Mouse (Mus musculus): ENCODE results near the gene Itgb3bp. TPM values are rescaled to one million over a fixed set of nuclear protein-coding genes. Genes with fewer than 3 reads are reported as not detected.

The Itgb3bp gene
- 36.7 and 38.1 TPM in 2 replicates for total RNA-seq (2017)

DNA sequence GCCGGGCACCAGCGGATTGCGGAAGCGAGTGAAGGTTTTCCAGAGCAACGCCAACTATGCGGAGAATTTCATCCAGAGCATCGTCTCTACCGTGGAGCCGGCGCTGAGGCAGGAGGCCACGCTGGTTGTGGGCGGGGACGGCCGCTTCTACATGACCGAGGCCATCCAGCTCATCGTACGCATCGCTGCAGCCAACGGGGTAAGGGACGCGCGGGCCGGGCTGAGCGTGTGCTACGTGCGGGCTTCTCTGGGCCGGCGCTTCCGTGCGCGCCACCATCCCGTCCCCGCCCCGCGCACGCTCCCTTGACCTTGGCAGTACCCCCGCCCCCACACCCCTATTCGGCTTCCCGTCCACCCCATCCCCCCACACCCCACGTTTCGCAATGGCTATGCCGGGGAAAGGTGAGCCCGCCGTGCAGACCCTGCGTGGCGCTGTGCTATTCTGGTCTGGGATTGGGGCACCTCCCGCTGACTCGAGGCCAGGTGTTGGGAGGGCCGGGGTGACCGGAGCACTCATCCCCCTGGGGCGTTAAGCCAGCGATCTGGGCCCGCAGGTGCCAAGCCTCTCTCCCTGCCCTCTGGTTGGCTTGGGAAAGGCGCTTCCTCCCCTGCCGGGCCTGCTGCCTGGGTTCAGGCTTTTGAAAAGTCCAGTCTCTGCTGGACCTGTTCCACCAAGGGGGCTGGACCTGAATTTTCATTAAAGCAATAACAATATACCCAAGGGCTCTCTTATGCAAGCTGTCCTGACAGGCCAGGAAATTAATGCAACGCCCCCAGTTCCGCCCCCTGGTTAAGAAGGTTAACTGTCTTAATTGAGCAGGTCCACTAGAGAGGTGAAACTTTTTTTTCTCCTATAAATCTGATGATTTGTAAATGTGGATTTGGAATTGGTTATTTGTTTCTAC, at the start of gene Itgb3bp:
Gene Itgb3bp (minus strand): TSS at position 201 of the 905 bp plus-strand sequence.
- peak; percentile 72 to 76 for ATAC-seq (replicated peaks in 1 of 2; ENCODE audit: insufficient read depth in 1 of 2, low FRiP score in 2 of 2, low TSS enrichment in 1 of 2, low read depth in 1 of 2, poor library complexity in 2 of 2, severe bottlenecking in 2 of 2)

DNA sequence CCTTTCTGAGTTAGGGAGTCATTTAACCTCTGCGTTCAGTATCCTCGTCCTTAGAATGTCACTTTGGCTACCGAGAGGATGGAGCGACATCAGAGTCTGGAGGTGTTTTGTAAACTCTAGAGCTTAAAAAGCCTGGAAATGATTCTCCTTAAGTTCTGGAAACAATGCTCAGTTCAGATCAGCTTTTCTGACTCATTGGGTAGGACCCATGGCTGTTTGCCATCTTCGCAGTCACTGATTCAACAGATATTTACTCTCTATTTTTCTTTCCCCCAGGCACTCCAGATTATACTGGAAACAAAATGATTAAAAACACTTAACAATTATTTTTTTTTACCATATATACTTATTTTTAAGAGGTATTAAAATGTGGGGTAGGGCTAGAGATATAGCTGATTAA, 49.7 kb upstream of the Itgb3bp start:
- ATAC-seq (replicated peaks in 1 of 2; ENCODE audit: insufficient read depth in 1 of 2, low FRiP score in 2 of 2, low TSS enrichment in 1 of 2, low read depth in 1 of 2, poor library complexity in 2 of 2, severe bottlenecking in 2 of 2), result no peak

DNA sequence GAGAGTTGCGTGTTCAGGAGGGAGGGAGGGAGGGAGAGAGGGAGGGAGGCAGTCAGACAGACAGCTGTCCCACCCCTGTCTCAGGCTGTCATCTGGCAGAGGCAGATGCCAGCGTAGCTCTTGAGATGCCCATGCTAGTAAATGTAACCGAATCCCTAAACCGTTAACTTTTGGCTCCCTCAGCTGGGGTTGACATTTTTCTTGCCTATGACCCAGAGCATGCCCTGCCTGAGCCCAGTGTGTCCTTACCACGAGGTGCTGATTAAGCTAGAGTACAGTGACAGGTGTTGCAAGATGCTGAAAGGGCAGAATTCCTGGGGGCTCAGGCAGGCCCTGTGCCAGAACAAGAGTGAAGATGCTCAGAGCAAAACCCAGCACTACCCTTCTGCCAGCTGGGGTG, 44.8 kb upstream of the Itgb3bp start:
- ATAC-seq (replicated peaks in 1 of 2; ENCODE audit: insufficient read depth in 1 of 2, low FRiP score in 2 of 2, low TSS enrichment in 1 of 2, low read depth in 1 of 2, poor library complexity in 2 of 2, severe bottlenecking in 2 of 2), result no peak

DNA sequence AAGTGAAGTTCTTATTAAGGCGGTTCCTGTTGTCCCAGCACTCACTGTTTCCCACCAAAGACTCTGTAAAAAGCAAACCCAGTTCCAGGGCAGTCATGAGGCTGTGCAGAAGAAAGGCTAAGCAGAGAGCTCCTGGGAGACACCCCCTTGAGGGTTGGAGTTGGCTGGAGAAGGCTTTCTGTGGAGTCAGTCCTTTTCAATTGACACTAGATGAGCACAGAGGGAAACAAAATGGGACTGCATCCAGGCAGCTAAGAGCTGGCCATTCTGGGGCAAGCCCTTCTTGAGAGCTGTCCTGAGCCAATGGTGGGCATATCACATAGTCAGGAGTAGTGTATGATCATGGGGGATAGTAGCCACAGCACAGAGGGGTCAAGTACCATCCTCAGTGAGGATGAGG, 44.3 kb upstream of the Itgb3bp start:
- no peak for ATAC-seq (replicated peaks in 1 of 2; ENCODE audit: insufficient read depth in 1 of 2, low FRiP score in 2 of 2, low TSS enrichment in 1 of 2, low read depth in 1 of 2, poor library complexity in 2 of 2, severe bottlenecking in 2 of 2)

DNA sequence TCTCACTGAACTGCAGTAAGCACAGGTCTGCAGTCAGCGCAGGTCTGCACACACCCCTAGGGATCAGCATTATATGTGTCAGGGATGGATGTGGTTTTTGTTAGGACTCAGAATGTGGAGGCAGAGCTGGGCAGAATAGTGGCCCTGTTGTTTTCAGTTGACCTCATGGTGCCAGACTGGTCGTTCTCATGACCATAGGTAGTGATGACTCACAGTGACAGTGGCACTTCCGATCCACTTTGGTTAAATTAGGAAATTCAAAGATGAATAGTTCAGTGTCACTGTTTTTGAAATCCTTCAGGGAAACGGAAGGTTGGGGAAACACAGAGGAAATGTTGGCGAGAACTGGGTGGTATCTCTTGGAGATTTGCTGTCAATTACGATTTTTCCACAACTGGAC, 43.3 kb upstream of the Itgb3bp start:
- no peak for ATAC-seq (replicated peaks in 1 of 2; ENCODE audit: insufficient read depth in 1 of 2, low FRiP score in 2 of 2, low TSS enrichment in 1 of 2, low read depth in 1 of 2, poor library complexity in 2 of 2, severe bottlenecking in 2 of 2)

DNA sequence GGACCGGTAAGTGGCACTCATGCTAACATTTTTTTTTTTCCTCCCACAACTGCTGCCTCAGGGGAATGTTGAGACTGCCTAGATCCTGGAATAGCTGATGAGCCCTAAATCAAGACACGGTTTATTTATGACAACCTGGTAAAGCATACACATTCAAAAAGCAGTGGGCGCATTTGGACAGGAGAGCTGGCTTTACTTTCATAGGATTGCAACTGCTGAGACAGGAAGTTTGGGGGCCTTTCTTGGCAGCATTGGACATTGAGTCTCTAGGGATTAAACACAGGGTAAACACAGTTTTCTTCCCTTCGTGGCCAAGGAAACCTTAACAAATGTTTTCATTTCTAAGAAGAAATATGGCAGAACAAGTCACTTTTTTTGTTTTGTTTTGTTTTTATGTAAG, 40.5 kb upstream of the Itgb3bp start:
- ATAC-seq (replicated peaks in 1 of 2; ENCODE audit: insufficient read depth in 1 of 2, low FRiP score in 2 of 2, low TSS enrichment in 1 of 2, low read depth in 1 of 2, poor library complexity in 2 of 2, severe bottlenecking in 2 of 2), result no peak

DNA sequence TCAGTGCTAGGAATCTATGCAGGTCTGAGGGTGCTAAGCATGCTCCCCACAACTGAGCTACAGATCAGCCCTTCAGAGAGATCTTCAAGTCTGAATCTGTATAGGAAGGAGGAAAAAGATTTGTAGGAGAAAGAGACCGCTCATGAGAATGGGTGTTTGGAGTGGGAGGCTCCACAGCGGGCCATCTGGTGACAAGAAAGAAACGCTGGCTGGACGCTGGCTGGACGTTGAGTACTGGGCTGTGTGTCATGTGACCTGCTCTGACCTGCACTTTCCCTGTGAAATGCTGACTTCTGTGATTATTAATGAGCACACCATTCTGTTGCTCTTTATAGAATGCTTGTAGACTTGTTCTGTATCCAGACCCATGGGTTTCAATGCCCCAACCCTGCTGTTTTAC, 39.7 kb upstream of the Itgb3bp start:
- ATAC-seq (replicated peaks in 1 of 2; ENCODE audit: insufficient read depth in 1 of 2, low FRiP score in 2 of 2, low TSS enrichment in 1 of 2, low read depth in 1 of 2, poor library complexity in 2 of 2, severe bottlenecking in 2 of 2), result no peak

DNA sequence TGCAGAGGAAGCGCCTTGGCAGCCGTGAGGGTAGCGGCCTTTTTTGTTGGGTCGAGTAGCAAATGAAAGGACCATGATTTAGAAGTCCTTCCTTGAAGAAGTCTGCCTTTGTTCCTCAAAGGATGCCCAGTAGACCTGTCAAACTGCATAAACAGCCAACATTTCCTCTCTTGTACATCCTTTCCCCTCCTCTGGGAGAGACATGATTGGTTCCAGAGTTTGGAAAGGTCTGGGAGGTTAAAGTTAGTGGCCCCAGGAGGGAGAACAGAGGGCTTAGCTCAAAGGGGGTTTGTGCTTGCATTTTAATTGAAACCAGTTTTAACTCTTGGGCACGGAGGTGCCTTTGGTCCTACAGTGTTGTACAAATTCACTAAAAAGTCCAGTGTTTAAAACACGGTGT, 36.9 kb upstream of the Itgb3bp start:
- no peak for ATAC-seq (replicated peaks in 1 of 2; ENCODE audit: insufficient read depth in 1 of 2, low FRiP score in 2 of 2, low TSS enrichment in 1 of 2, low read depth in 1 of 2, poor library complexity in 2 of 2, severe bottlenecking in 2 of 2)

DNA sequence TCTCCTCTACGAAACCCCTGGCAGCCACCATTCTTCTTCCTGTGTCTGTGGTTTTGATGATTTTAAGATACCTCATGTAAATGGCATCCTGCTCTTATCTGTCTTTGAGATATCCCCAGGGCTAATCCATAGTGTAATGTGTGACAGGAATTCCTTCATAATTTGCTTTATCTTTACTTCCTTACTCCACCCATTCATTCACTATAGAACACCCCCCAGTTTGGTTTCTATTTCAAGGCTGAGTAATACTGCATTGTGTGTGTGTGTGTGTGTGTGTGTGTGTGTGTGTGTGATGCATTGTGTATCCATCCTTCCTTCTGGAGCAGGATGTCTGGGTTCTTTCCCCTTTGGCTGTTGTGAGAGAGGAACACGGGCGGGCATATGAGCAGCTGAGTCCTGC, 29.7 kb upstream of the Itgb3bp start:
- ATAC-seq (replicated peaks in 1 of 2; ENCODE audit: insufficient read depth in 1 of 2, low FRiP score in 2 of 2, low TSS enrichment in 1 of 2, low read depth in 1 of 2, poor library complexity in 2 of 2, severe bottlenecking in 2 of 2), result no peak

DNA sequence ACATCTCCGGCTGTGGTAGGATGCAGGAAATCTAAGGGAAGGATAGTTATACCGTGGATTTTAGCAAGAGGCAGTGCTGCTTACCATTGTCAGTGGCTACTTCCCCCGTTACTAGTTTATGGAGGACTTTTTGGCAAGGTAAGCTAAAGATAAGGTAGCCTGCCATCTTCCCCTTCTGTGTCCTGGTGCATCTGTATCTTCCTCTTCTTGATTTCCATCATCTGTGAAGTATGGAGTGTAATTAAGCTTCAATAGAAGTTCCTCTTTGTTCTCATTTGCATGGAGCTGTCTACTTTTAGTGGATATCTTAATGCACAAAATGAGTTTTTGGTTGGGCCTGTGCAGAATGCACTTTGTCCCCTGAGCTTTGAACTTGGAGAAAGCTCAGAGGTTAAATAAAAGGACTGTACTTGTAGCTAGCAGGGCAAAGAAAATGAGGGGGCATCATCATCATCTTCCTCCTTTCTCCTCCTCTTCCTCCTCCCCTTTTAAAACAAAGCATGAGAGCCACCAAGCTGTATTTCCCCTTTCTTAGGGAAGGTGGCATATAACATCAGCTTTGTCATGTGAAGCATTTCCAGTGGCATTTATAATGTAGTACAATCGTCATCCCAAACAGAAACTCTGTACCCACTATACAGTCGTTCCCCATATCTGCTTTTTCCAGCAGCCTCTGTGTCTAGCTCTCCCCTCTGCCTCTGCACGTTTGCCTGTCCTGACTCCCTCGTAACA, 28.6 kb upstream of the Itgb3bp start:
- ATAC-seq (replicated peaks in 1 of 2; ENCODE audit: insufficient read depth in 1 of 2, low FRiP score in 2 of 2, low TSS enrichment in 1 of 2, low read depth in 1 of 2, poor library complexity in 2 of 2, severe bottlenecking in 2 of 2), result peak; percentile 39 to 48; a peak in 3 of 4 replicates

DNA sequence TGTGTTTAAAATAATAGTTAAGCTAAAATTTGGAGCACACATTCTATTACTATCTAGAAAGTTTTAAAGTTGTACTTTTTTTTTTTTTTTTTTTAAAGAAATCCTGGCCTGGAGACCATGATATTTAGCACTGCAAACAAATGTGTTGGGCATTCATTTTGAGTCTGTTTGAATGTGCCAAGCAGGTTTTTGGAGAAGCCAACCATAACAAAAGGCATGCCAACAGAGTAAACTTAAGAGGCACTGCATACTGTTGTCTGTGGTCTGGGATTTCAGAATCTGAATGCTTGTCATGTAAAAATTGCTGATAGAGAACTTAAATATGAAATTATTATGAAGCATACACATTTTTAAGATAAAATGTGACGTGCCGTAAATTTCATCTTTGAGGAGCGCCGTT, 27.6 kb upstream of the Itgb3bp start:
- ATAC-seq (replicated peaks in 1 of 2; ENCODE audit: insufficient read depth in 1 of 2, low FRiP score in 2 of 2, low TSS enrichment in 1 of 2, low read depth in 1 of 2, poor library complexity in 2 of 2, severe bottlenecking in 2 of 2), result no peak

DNA sequence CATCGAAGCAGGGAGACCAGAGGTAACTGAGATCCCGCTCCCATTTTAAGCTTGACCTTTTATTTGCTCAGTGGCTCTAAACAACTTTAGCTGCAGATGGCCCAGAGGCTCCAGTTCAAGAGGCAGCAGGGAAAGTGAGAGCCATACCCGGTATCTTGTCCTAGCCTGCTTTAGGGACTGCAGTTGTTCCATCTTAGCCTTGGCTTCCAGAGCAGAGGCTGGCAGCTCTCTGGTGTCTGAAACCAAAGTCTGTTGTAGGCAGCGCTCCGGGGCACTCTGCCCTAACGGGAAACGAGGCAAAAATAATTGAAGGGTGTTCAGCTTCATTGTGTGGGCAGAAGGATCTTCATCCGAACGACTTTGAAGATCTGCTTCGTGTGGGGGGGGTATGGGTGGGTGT, 25.8 kb upstream of the Itgb3bp start:
- no peak for ATAC-seq (replicated peaks in 1 of 2; ENCODE audit: insufficient read depth in 1 of 2, low FRiP score in 2 of 2, low TSS enrichment in 1 of 2, low read depth in 1 of 2, poor library complexity in 2 of 2, severe bottlenecking in 2 of 2)

DNA sequence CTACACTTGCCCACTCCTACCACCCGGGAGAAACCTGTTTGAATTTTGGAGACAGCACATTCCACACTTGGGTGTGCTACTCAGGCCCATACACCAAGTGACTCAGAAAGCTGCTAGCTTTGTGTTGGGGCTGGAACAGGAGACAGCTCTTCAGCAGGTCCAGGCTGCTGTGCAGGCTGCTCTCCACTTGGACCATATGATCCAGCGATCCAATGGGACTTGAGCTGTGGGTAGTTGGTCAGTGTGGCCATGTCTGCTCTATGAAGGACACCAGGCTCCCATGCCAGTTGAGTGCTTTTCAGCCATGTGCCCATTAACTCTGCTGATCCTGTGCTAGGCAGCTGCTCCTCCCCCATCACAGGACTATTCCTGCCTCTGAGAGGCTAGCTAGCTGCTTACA, 24.3 kb upstream of the Itgb3bp start:
- no peak for ATAC-seq (replicated peaks in 1 of 2; ENCODE audit: insufficient read depth in 1 of 2, low FRiP score in 2 of 2, low TSS enrichment in 1 of 2, low read depth in 1 of 2, poor library complexity in 2 of 2, severe bottlenecking in 2 of 2)

DNA sequence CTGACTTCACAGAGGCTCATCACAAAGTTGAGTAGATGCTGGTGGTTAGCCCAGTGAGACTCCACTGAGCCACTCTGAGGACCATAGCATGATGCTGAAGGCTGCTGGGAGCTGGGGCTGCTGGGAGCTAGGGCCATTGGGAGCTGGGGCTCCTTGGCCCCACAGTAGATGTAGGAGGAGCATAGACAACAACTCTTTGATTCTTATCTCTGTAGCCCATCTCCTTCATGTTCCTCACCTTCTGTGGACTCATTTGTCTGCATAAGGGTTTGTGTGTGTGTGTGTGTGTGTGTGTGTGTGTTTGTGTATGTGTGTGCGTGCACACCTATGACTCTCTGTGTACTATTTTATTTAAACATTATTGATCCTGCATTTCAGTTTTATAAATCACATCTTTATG, 18.3 kb upstream of the Itgb3bp start:
- no peak for ATAC-seq (replicated peaks in 1 of 2; ENCODE audit: insufficient read depth in 1 of 2, low FRiP score in 2 of 2, low TSS enrichment in 1 of 2, low read depth in 1 of 2, poor library complexity in 2 of 2, severe bottlenecking in 2 of 2)

DNA sequence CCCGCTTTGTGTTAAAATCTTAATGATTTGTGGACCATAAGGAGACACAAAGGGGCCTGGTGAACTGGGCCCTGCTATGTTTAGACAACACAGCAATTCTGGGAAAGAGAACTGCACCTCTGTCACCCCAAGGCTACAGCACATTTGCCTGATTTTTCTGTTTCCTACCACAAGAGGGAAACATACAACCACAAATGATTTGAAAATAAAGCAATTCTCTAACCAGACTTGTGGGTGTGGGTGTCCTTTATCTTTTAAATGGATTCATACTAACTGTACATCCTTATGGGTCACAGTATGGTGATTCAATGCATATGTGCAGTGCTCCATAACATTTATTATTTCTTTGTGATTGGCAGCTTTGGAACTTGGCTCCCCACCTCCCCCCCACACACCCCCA, 17.6 kb upstream of the Itgb3bp start:
- ATAC-seq (replicated peaks in 1 of 2; ENCODE audit: insufficient read depth in 1 of 2, low FRiP score in 2 of 2, low TSS enrichment in 1 of 2, low read depth in 1 of 2, poor library complexity in 2 of 2, severe bottlenecking in 2 of 2), result peak; percentile 49 to 81; a peak in 3 of 4 replicates

DNA sequence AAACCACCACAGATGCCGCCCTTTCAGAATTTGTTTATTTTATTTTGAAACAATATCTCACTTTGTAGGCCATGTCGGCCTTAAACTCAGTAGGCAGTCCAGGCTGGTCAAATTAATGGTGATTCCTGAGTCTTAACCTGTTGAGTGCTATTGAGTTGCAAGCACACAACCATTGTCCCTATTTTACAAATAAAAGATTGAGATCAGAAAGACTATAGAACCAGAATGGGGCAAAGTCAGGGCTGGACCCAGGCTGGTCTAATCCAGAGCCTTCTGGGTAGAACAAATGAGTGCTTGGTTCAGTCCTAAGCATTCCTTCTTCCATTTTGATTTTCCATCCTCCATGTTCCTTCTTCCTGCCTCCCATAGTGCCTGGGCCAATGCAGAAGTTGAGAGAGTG, 16.9 kb upstream of the Itgb3bp start:
- ATAC-seq (replicated peaks in 1 of 2; ENCODE audit: insufficient read depth in 1 of 2, low FRiP score in 2 of 2, low TSS enrichment in 1 of 2, low read depth in 1 of 2, poor library complexity in 2 of 2, severe bottlenecking in 2 of 2), result no peak

DNA sequence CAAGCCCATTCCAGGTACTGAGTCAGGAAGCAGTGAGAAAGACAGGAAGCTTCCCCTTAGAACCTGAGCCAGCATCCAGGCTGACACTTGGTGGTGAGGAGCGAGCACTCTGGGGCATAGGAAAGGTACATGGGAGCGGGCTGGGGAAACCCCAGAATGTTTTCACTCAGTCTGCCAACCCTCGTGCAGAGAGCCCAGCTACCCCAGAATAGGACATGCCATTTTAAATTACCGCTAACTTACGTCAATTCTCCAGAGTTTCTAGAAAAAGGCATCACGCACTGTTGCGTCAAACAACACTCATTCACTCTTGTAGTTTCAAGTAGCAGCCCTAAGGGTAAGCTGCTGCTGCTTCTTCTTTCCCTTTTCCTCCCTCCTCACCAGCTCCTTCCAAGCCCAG, 15.4 kb upstream of the Itgb3bp start:
- ATAC-seq (replicated peaks in 1 of 2; ENCODE audit: insufficient read depth in 1 of 2, low FRiP score in 2 of 2, low TSS enrichment in 1 of 2, low read depth in 1 of 2, poor library complexity in 2 of 2, severe bottlenecking in 2 of 2), result no peak

DNA sequence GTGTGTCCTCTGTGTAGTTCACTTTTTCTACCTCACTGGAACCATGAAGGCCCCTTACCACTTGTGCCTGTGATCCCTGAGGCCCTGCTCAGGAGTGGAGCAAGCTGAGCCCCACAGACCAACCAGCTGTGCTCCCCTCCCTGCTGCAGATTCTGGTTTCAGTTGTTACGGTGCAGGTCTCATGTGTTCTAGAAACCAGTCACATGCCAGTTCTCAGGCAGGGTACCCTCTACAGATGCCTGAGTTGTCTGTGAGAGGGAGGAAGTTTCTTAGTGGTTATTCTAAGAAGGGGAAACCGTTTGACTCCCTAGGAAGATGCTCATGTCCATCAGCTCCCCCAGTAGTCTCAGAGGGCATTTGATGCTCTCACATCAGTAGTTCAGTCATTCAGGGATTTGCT, 15.0 kb upstream of the Itgb3bp start:
- no peak for ATAC-seq (replicated peaks in 1 of 2; ENCODE audit: insufficient read depth in 1 of 2, low FRiP score in 2 of 2, low TSS enrichment in 1 of 2, low read depth in 1 of 2, poor library complexity in 2 of 2, severe bottlenecking in 2 of 2)

Measured in hematopoietic stem cell, adult 5-6 weeks (primary cell).